Mouse (Mus musculus): ENCODE measurements around the gene Mars. TPM values are rescaled to one million over a fixed set of nuclear protein-coding genes. Genes with fewer than 3 reads are reported as not detected.

Mars gene
- 10 to 100 TPM; 57.3 to 63.3 TPM for polyA plus RNA-seq (2017; shearing (Covaris generic))

DNA sequence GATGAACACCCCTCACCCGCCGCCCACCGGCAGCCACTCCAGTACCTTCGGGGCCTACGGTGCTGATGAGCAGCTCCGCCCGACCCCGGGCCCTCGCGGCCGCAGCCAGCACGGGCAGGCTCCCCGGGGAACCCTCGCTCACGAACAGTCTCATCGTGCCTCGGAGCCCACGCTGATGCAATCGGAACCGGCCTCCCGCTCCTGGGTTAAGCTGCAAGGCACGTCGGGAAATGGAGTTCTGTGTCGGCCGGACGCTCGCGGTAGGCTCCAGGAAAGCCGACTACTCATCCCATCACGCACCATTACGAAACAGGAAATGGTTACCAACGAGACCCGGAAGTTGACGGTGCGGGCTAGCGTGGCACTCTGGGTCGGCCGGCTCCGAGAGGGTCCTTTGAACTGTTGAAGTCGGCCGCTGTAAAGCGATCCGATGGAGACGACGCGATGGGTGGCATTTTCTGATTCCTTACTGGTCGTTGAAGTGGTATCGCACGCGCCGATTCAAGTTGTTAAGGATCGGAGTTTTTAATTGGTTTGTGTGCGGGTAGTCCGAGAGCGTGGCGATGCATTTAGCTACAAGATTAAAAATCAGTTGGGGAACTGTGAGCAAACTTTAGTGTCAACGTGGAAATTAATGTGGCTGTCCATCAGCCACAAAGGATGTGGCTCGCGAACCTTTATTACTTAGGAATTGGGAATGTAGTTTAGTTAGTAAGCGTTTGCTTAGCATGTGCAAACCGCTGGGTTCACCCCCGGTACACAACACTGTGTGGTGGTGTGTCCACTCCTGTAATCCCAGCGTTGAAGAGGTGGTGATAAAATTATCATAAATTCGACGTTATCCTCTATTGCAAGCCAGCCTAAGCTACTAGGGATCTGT lies at the start of gene Mars:
Gene Mars (minus strand): TSS at position 311 of the 880 bp plus-strand sequence.

GRCm38 (mm10) chr10:127353909-127354895 lies 42.6 kb upstream of the Mars start, which contains the start of gene Inhbe:
Inhbe (minus strand) TSS chr10:127354411.

DNA sequence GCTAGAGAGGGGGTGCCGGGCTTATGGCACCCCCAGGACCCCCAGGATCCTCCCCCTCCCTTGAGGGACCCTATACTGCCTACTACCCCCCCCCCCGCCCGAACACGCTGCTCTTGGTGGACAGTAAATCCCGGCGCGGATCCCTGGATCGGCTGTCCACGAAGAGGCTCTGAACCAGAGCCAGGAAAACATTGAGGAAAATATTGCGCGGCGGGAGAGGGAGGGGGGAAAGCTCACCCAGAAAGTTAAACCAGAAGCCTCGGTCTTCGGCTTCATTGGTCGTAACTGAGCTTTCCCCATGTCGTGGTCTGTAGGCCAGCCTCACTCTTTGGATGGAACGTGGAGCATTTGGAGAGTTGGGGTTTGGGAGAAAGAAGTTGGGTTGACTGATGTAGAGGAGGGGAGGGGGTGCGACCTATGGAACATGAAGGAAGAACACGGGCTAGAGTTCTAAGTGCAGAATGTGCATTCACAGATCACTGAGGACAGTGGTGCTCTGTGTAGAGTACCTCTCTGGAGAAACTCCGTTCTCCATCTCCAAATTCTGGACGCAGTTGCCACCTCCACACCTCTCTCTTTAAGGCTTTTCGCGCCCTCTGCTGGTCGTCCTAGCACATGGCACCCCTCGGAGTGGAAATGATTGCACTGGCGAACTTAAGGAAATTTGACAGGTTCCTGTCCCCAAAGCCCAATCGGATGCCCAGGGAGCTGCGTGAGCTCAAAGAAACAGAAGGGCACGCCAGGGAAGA lies 30.5 kb upstream of the Mars start, which contains the start of gene Gli1:
Gene Gli1 (minus strand): TSS at position 84 of the 749 bp plus-strand sequence.

GRCm38 (mm10) chr10:127321621-127322020 lies 10.0 kb upstream of the Mars start, which contains the start of gene Arhgap9:
Arhgap9 (plus strand) TSS chr10:127321964.

DNA sequence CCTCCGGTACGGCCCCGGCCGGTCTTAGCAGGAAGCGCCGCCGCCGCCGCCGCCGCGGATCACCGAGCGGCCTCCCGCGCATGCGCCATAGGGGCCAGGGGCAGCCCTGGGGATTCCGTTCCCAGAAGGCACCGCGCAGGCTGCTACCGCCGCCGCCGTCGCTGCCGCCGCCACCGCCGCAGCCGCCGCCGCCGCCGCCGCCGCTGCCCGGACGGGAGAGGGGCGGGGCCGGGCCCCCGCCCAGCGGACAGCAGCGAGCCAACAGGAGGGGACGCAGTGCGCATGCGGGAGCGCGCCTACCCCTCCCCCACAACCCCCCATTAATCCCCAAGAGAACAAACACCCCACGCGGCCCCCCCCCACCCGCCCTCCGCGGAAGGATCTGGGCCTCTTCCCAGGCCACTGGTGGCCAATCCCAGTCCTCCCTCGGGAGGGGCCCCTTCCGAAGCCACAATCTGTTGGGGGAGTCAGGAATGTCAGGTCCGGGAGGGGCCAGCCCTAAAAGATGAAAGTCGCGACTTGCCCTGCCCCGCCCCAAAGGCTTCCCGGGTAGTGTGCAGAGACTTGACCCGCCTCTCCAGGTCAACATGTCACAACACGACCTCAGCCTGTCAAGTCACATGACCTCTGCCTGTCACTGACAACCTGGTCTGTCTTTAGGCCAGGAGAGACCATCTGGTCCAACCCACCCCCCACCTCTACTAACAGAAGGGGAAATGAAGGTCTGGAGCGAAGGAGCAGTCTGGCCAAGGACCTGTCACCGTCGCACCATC lies 22.6 kb downstream of the Mars start, which contains the start of gene Mbd6:
Gene Mbd6 (minus strand): TSS at position 219 of the 773 bp plus-strand sequence.

DNA sequence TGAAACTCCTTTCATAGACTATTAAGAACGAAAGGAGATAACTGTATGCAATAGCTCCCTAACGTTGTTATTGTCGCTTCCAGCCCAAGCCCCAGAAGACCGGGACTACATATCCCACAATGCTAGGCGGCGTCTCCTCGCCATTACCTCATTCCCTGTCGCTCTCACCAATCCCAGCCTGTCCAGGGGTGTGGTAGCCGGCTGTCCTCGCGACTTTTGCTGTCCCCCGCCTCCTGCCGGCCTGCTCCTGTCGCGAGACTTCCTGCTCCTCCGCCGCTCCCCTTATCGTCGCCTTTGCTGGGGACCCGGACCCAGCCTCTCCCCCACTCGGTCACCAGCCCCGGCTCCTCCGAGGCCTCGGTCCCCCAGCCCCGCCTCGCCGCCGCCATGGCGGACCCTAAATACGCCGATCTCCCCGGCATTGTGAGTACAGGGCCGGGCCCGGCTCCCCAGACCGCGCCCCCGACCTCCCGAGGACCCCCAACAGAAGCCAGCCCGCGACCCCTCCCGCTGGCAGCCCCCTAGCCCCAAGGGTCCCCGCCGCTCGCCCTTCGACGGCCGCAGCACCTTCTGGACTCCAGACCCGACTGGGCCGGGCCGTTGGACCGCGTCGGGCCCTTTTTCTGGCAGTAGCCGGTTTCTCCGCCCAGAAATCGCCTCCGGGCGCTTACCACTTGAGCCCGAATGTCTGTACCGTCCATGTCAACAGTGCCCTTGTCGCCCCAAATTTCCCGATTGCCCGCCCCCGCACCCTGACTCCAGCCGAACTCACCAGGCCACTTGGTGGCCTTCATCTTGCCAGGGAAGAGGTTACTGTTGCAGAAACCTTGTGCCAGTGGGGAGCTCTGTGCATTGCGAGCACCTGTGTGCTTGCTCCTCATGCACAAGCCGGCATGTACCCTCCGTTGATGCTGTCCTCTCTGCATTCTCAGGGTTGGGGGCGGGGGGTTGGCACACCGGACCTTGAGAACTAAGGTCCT lies 45.2 kb downstream of the Mars start, which contains the start of gene Dctn2:
Gene Dctn2 (plus strand): TSS at position 257 of the 980 bp plus-strand sequence.

DNA sequence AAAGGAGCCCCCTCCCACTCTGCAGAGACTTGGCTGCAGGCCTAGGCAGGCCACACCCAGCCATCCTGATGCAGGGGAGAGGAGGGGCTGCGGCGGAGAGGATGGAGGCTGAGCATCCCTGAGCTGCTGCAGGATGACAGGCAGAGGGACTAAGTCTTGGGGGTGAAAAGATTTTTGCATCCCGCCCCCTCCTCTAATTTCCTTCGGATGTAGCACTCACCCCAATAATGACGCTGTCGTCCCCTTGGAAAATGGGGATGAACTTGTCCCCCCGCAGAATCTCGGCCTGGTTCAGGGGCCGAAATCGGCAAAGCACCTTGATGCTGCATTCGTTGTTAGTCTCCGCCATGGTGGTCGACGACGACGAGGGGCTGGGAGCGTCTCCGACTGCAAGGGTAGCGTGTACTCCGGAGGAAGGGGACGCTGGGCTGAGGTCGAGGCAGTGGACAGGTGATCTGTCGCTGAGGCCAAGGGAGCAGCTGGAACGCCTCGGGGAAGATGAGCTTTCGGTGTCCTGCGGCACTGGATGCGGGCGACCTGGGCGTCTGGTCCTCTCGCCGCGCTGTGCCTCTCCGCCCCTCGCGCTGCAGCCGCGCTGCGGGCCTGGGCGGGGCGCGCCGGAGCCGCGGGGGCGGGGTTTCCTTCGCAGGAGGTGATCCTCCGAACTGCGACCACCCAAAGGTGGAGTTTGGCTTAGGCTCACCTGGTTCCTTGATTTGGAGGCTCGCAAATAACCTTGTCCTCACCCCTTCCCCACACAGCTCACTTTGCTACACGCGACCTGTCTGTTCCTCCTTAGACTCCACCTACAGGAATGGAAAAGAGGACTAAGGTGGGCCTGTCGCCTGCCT lies 48.8 kb downstream of the Mars start, which contains the start of gene Kif5a:
Gene Kif5a (minus strand): TSS at position 801 of the 851 bp plus-strand sequence.

Other genes starting within 250 kb of the Mars start
- 100 to 1,000 TPM; 274 to 361 TPM for gene Cdk4, start 248.3 kb downstream of the Mars start, polyA plus RNA-seq (2017; shearing (Covaris generic))
- 10 to 100 TPM; 75.9 to 85.8 TPM for gene Tspan31, start 241.5 kb downstream of the Mars start, polyA plus RNA-seq (2017; shearing (Covaris generic))
- gene Agap2, start 236.5 kb downstream of the Mars start, polyA plus RNA-seq (2017; shearing (Covaris generic)): 10 to 100 TPM; 26.8 to 27.8 TPM
- gene Os9, start 190.7 kb downstream of the Mars start, polyA plus RNA-seq (2017; shearing (Covaris generic)): 100 to 1,000 TPM in 1 of 2 experiments, 10 to 100 TPM in 1; 79.4 to 157 TPM
- gene B4galnt1, start 146.6 kb downstream of the Mars start, polyA plus RNA-seq (2017; shearing (Covaris generic)): 100 to 1,000 TPM; 428 to 622 TPM
- 1 to 10 TPM; 3.8 to 5.6 TPM for gene Slc26a10, start 131.1 kb downstream of the Mars start, polyA plus RNA-seq (2017; shearing (Covaris generic))
- under 1 TPM; 0.39 to 0.73 TPM for gene Arhgef25, start 121.7 kb downstream of the Mars start, polyA plus RNA-seq (2017; shearing (Covaris generic))
- gene Dtx3, start 116.1 kb downstream of the Mars start, polyA plus RNA-seq (2017; shearing (Covaris generic)): 100 to 1,000 TPM in 1 of 2 experiments, 10 to 100 TPM in 1; 75.0 to 110 TPM
- gene Pip4k2c, start 100.2 kb downstream of the Mars start, polyA plus RNA-seq (2017; shearing (Covaris generic)): 10 to 100 TPM; 25.1 to 33.8 TPM
- under 1 TPM; 0.24 to 0.41 TPM for gene Kif5a, start 48.4 kb downstream of the Mars start, polyA plus RNA-seq (2017; shearing (Covaris generic))
- gene Dctn2, start 45.4 kb downstream of the Mars start, polyA plus RNA-seq (2017; shearing (Covaris generic)): 100 to 1,000 TPM; 105 to 114 TPM
- 10 to 100 TPM; 11.3 to 15.3 TPM for gene Mbd6, start 22.8 kb downstream of the Mars start, polyA plus RNA-seq (2017; shearing (Covaris generic))
- 100 to 1,000 TPM; 362 to 364 TPM for gene Arhgap9, start 10.2 kb upstream of the Mars start, polyA plus RNA-seq (2017; shearing (Covaris generic))
- 1 to 10 TPM in 1 of 2 experiments, under 1 TPM in 1; 0.57 to 1.0 TPM for gene Gli1, start 30.2 kb upstream of the Mars start, polyA plus RNA-seq (2017; shearing (Covaris generic))
- gene Inhbe, start 42.6 kb upstream of the Mars start, polyA plus RNA-seq (2017; shearing (Covaris generic)): not detected
- gene Inhbc, start 58.6 kb upstream of the Mars start, polyA plus RNA-seq (2017; shearing (Covaris generic)): not detected
- gene R3hdm2, start 68.5 kb upstream of the Mars start, polyA plus RNA-seq (2017; shearing (Covaris generic)): 10 to 100 TPM; 30.9 to 32.7 TPM
- under 1 TPM in 1 of 2 experiments, not detected in 1; 0.11 TPM for gene Stac3, start 189.9 kb upstream of the Mars start, polyA plus RNA-seq (2017; shearing (Covaris generic))
- gene Ndufa4l2, start 203.2 kb upstream of the Mars start, polyA plus RNA-seq (2017; shearing (Covaris generic)): under 1 TPM in 1 of 2 experiments, not detected in 1; 0.41 TPM
- gene Shmt2, start 210.7 kb upstream of the Mars start, polyA plus RNA-seq (2017; shearing (Covaris generic)): 10 to 100 TPM; 62.8 to 70.2 TPM
- not detected for gene Nxph4, start 222.8 kb upstream of the Mars start, polyA plus RNA-seq (2017; shearing (Covaris generic))

Data from activated CD4-positive, CD25-positive, alpha-beta regulatory T cell (primary cell).